Mouse (Mus musculus) myocyte (in vitro differentiated cells): ENCODE measurements at regions not wholly inside any gene's neighbourhood (a gene's known extent, or its start where the extent isn't known, plus 50 kb on each side); places are given as distances from the start of the nearest gene placed in this dataset.

Experiments
- H3K27me3 ChIP-seq: one replicate; pipeline ENCODE4 v1.6.1; 2011; ENCODE audit not compliant: control insufficient read depth, insufficient read depth, insufficient read length
- H3K36me3 ChIP-seq: one replicate; pipeline ENCODE4 v1.6.1; 2011; ENCODE audit not compliant: control insufficient read depth, insufficient read depth
- H3K4me2 ChIP-seq: one replicate; pipeline ENCODE4 v1.6.1; 2011; ENCODE audit warnings: low read depth, control low read depth
- H3K4me3 ChIP-seq: one replicate; pipeline ENCODE4 v1.5.1; 2011; ENCODE audit warnings: mild to moderate bottlenecking, control low read depth, moderate library complexity
- H3K79me2 ChIP-seq: one replicate; pipeline ENCODE4 v1.6.1; 2011; ENCODE audit not compliant: control insufficient read depth, insufficient read depth
- H3ac ChIP-seq: one replicate; pipeline ENCODE4 v1.6.1; 2011; ENCODE audit not compliant: control insufficient read depth, insufficient read length
- REST ChIP-seq: IDR thresholded peaks from one replicate; pipeline ENCODE4 v1.6.1; 2011; ENCODE audit warnings: mild to moderate bottlenecking, control low read depth, moderate library complexity; ENCODE audit not compliant: insufficient read depth, insufficient read length
- USF1 ChIP-seq: IDR thresholded peaks from one replicate; pipeline ENCODE4 v1.6.1; 2011; ENCODE audit warnings: low read depth, mild to moderate bottlenecking, control low read depth, moderate library complexity

- Histone ChIP-seq H3K79me2 (no peaks in the 10 kb centered on the region), H3K4me2 (peak overlapping the region; percentile 60), H3K27me3 (no peaks in the 10 kb centered on the region), H3K4me3 (no peak overlapping the region), H3ac (no peak overlapping the region), H3K36me3 (no peaks in the 10 kb centered on the region)
- TF ChIP-seq REST = no peak
- TF ChIP-seq USF1 = peak; percentile 60
Observed at GRCm38 (mm10) chr8:54465458-54466102, 63.8 kb upstream of the Asb5 start.
